Mouse (Mus musculus) stomach, postnatal 0 days (tissue): ENCODE results near the gene Nop10. TPM values are rescaled to one million over a fixed set of nuclear protein-coding genes. Genes with fewer than 3 reads are reported as not detected.

Experiments used
- ATAC-seq: fragments of 200-750 bp; cut with Nextera tagmentation; 2 replicates; pipeline ENCODE4 v1.8.0; 2017; ENCODE audit not compliant: low FRiP score, low TSS enrichment
- DNase-seq: peaks from one replicate; pipeline ENCODE4 v3.0.0-alpha.2; 2016; ENCODE audit warnings: low spot score
- H3K27ac ChIP-seq: fragments of 300-500 bp; sonication (generic); replicated peaks from 2 replicates; pipeline ENCODE4 v1.5.1; 2014; ENCODE audit warnings: mild to moderate bottlenecking, control low read depth
- H3K27me3 ChIP-seq: fragments of 300-500 bp; sonication (generic); 2 replicates; pipeline ENCODE4 v1.6.1; 2014; ENCODE audit warnings: low read length; ENCODE audit not compliant: control insufficient read depth, insufficient read depth
- H3K36me3 ChIP-seq: fragments of 300-500 bp; sonication (generic); 2 replicates; pipeline ENCODE4 v1.6.1; 2014; ENCODE audit warnings: low read length, mixed read lengths; ENCODE audit not compliant: control insufficient read depth, insufficient read depth
- H3K4me1 ChIP-seq: fragments of 300-500 bp; sonication (generic); replicated peaks from 2 replicates; pipeline ENCODE4 v1.6.1; 2014; ENCODE audit warnings: antibody characterized with exemption; ENCODE audit not compliant: control insufficient read depth, insufficient read depth
- H3K4me2 ChIP-seq: fragments of 300-500 bp; sonication (generic); replicated peaks from 2 replicates; pipeline ENCODE4 v1.6.1; 2014; ENCODE audit warnings: low read depth, mild to moderate bottlenecking, control low read depth, moderate library complexity
- H3K4me3 ChIP-seq: fragments of 300-500 bp; sonication (generic); 2 replicates; pipeline ENCODE4 v1.5.1; 2014; ENCODE audit warnings: low read depth, low read length, control low read depth
- H3K9ac ChIP-seq: fragments of 300-500 bp; sonication (generic); 2 replicates; pipeline ENCODE4 v1.6.1; 2014; ENCODE audit warnings: mild to moderate bottlenecking, low read length, control low read depth, mixed read lengths
- H3K9me3 ChIP-seq: fragments of 300-500 bp; sonication (generic); 2 replicates; pipeline ENCODE4 v1.6.1; 2016; ENCODE audit warnings: low read length; ENCODE audit not compliant: control insufficient read depth
- CTCF ChIP-seq: IDR thresholded peaks from 2 replicates; pipeline ENCODE4 v1.5.1; 2016; ENCODE audit warnings: antibody characterized with exemption, low read depth, mild to moderate bottlenecking, moderate library complexity
- EP300 ChIP-seq: optimal IDR thresholded peaks from 2 replicates; pipeline ENCODE3; 2016; ENCODE audit warnings: antibody characterized with exemption
- WGBS: fragments of 180-500 bp; shearing (Covaris S2); extraction: QIAGEN DNeasy Blood & Tissue Kit; methylation state at CpG from one replicate; pipeline ENCODE4 v1.1.7; 2014; 5-methylcytosine and 5-hydroxymethylcytosine counted together
- polyA plus RNA-seq: library from polyadenylated mRNA; unstranded; fragments of >200 nt; fragmentation: Nextera tagmentation; extraction: Ambion mirVana; gene quantifications from 2 replicates; pipeline ENCODE4 v1.2.1, GENCODE M21; 2015

Gene Nop10
- polyA plus RNA-seq, 1 experiment from 2014 or later = 172 TPM

DNA sequence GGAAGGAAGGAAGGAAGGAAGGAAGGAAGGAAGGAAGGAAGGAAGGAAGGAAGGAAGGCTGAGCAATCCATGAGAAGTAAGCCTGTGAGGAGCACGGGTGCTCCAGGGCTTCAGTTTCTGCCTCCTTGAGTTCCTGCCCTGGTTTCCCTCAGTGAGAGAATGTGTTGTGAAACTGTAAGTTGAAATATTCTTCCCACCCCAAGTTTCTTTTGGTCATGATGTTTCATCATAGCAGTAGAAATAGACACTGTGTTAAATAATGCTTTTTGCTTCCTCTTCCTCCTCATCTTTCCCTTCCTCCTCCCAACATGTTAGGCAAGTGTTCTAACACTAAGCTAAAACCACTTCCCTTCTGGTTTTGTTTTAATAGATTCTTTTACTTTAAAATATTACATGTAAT, 29.1 kb upstream of the Nop10 start:
- ATAC-seq (no peak), DNase-seq (no peak)
- Histone ChIP-seq H3K36me3 (no peaks in the 10 kb centered on the region), H3K4me1 (no peaks in the 10 kb centered on the region), H3K27me3 (no peaks in the 10 kb centered on the region), H3K27ac (no peak overlapping the region), H3K9me3 (no peaks in the 10 kb centered on the region), H3K4me2 (no peak overlapping the region), H3K9ac (no peak overlapping the region), H3K4me3 (no peak overlapping the region)
- TF ChIP-seq EP300 (no peak), CTCF (no peak)
- WGBS = 77% methylated on average over 1 of the region's 1 CpGs

DNA sequence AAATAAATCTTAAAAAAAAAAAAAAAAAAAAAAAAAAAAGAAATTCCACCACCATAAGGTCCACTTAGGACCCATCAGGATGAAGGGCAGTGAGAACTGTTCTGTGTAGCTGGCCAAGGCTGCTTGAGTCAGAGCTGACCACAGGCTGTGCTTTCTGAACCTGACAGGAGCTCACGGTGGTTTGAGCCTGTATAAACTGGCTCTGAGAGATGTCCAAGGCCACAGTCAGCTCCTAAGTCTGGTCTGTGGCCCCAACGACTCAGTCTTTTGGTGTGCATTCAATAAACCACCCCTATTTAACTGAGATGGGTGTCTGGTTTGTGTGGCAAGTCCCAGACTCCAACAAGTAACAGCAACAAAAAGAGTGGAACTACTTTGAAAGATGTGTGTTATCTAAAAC, 25.1 kb upstream of the Nop10 start:
- Histone ChIP-seq H3K4me3 (no peak overlapping the region), H3K27me3 (no peaks in the 10 kb centered on the region), H3K4me1 (no peaks in the 10 kb centered on the region), H3K9ac (no peak overlapping the region), H3K27ac (no peak overlapping the region), H3K9me3 (no peaks in the 10 kb centered on the region), H3K36me3 (no peaks in the 10 kb centered on the region), H3K4me2 (no peak overlapping the region)
- ATAC-seq (no peak), DNase-seq (no peak)
- 74% methylated on average over 2 of the region's 2 CpGs for WGBS
- TF ChIP-seq CTCF (no peak), EP300 (no peak)

DNA sequence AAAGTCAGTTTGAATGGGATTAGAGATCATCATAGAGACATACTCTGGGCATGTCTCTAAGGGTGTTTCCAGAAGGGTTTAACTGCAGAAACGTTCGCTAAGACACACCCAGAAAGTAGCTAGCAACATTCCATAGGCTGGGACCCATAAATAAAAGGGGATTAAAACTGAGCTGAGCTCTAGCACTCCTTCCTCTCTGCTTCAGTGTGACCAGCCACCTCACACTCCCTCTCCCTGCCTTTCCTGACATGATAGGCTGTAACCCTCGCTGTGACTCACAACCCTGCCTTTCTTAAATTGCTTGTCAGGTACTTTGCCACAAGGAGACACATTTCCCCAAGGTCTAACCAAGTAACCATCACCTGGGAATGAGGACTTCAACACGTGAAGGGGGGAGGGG, 23.7 kb upstream of the Nop10 start:
- Histone ChIP-seq H3K27me3 (no peaks in the 10 kb centered on the region), H3K9me3 (no peaks in the 10 kb centered on the region), H3K9ac (no peak overlapping the region), H3K4me2 (peak overlapping the region; percentile 20; the same call in 1 of the 2 replicates), H3K4me1 (no peaks in the 10 kb centered on the region), H3K36me3 (no peaks in the 10 kb centered on the region), H3K27ac (peak overlapping the region; percentile 49; the same call in 1 of the 2 replicates), H3K4me3 (no peak overlapping the region)
- no peak for ATAC-seq
- TF ChIP-seq EP300 (no peak), CTCF (peak; percentile 25; the same call in 1 of the 2 replicates)
- 4% methylated on average over 4 of the region's 4 CpGs for WGBS
- DNase-seq = no peak

DNA sequence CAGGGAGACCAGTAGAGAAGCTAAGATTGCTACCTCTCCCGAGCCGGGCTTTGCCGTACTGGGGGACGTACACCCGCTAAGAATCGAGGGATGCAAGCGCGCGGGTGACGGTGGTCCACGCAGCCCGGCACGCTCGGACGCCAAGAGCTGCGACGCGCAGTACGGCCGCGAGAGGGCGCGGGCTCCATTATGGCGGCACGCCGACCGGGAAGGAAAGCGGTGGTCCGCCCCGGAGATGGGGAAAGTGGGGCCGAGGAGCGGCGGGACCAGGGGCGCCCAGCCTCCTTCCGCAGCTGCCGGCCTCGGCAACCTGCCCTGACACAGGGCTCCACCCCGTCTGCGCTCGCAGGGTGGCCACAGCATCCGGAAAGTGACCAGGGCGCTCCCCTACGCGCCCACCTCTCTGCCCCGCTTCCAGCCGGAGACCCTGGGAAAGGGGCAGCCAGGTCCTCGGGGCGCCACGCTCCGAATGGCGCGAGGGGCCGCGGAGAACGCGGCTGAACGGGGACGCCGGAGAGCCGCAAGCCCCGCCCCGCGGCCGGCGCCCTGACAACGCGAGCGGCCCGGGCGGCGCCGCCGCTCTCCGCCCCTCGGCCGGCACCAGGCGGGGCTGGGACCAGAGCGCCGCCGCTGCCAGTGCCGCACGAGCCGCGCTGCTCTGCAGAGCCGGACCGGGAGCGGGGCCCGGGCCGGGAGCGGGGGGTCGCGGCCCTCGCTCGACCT, 22.4 kb upstream of the Nop10 start, which contains the start of gene Lpcat4:
Gene Lpcat4 (plus strand): TSS at position 257 of the 723 bp plus-strand sequence.
- H3K4me2 ChIP-seq = peak within 1 kb of the TSS; percentile 96
- no peak for TF ChIP-seq EP300
- peak; percentile 93 for TF ChIP-seq CTCF
- under 1% methylated on average over 70 of the region's 94 CpGs for WGBS
- H3K9me3 ChIP-seq = no peaks in the 10 kb centered on the region
- H3K27me3 ChIP-seq = no peaks in the 10 kb centered on the region
- H3K27ac ChIP-seq = peak within 1 kb of the TSS; percentile 94
- DNase-seq (peak; percentile 88), ATAC-seq (peak; percentile 89)
- H3K36me3 ChIP-seq = no peaks in the 10 kb centered on the region
- H3K4me1 ChIP-seq = no peaks in the 10 kb centered on the region
- peak within 1 kb of the TSS; percentile 88 for H3K4me3 ChIP-seq
- H3K9ac ChIP-seq = peak within 1 kb of the TSS; percentile 76

DNA sequence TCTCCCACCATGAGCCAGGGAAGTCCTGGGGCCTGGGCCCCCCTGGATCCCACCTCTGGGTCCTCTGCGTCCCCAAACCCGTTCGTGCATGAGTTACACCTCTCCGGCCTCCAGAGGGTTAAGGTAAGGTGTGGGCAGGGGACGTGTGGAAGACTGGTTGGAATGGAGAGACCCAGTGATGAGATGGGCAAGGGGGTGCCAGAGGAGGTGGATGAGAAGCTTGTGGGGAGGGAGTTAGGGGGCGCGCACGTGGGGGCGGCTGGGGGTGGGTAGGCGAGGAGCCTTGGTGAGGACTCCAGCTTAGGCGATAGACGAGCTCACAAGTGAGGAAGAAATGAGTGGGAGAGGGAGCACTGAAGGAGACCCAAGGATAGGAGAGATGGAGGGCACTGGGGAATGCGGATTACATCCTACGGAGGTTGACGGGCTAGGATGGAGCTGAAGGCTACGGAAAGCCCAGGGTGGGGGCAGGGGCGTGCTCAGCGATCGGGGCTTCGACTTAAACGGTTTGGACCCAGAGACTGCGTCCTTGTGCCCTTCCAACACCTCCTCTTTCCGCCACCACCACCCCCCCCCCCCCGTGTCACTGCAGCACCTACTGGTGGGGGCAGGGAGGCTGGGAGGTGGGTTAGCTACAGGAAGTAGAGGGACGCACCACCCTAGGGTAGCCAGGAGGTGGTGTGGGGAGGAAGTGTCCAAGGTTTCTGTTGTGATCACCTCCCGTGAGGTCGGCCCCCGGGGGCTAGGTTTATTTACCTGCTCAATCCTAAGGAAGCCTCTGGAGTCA, 21.6 kb upstream of the Nop10 start:
- Histone ChIP-seq H3K4me1 (no peaks in the 10 kb centered on the region), H3K9ac (peak overlapping the region; percentile 76), H3K27ac (peak overlapping the region; percentile 94), H3K9me3 (no peaks in the 10 kb centered on the region), H3K4me2 (peak overlapping the region; percentile 96), H3K4me3 (peak overlapping the region; percentile 88), H3K36me3 (no peaks in the 10 kb centered on the region), H3K27me3 (no peaks in the 10 kb centered on the region)
- ATAC-seq (peak; percentile 31), DNase-seq (peak; percentile 61)
- TF ChIP-seq CTCF = peak; percentile 35
- no peak for TF ChIP-seq EP300
- WGBS = 3% methylated on average over 24 of the region's 28 CpGs

DNA sequence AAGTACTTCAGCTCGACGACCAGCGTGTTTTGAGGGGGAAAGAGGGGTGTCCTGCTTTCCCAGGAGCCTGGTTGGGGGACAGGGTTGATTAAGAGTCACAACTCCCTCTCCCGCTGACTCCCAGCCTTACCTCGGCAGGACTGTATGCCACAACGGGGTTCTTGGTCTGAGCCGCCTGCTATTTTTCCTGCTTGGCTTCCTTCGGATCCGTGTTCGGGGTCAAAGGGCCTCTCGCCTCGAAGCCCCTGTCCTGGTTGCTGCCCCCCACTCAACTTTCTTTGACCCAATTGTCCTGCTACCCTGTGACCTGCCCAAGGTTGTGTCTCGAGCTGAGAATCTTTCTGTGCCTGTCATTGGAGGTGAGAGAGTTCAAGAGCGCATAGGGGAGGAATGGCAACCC, 19.9 kb upstream of the Nop10 start:
- Histone ChIP-seq H3K4me1 (no peaks in the 10 kb centered on the region), H3K9ac (no peak overlapping the region), H3K27me3 (no peaks in the 10 kb centered on the region), H3K36me3 (no peaks in the 10 kb centered on the region), H3K4me3 (no peak overlapping the region), H3K27ac (no peak overlapping the region), H3K9me3 (no peaks in the 10 kb centered on the region), H3K4me2 (no peak overlapping the region)
- no peak for ATAC-seq
- 85% methylated on average over 14 of the region's 14 CpGs for WGBS
- no peak for DNase-seq
- no peak for TF ChIP-seq CTCF
- TF ChIP-seq EP300 = no peak
